Mouse (Mus musculus) liver, adult 2 months (tissue): ENCODE data around the gene Sclt1. TPM values are rescaled to one million over a fixed set of nuclear protein-coding genes. Genes with fewer than 3 reads are reported as not detected.

ENCODE experiments used
- DNase-seq: peaks from one replicate; pipeline ENCODE4 v3.0.0-alpha.2; 2011; ENCODE audit warnings: low read depth, low spot score; ENCODE audit errors: extremely low read depth
- H3K27ac ChIP-seq: fragments of 200-500 bp; replicated peaks from 2 replicates; pipeline ENCODE4 v1.5.1; 2012; ENCODE audit warnings: low read depth, mild to moderate bottlenecking, control low read depth, inconsistent platforms, low read length; ENCODE audit not compliant: insufficient read depth
- H3K27me3 ChIP-seq: fragments of 200-500 bp; 2 replicates; pipeline ENCODE4 v1.6.1; 2012; ENCODE audit warnings: mild to moderate bottlenecking, moderate library complexity, low read length, inconsistent platforms; ENCODE audit not compliant: control insufficient read depth, insufficient read depth
- H3K36me3 ChIP-seq: fragments of 200-500 bp; 2 replicates; pipeline ENCODE4 v1.6.1; 2012; ENCODE audit warnings: low read length, inconsistent platforms; ENCODE audit not compliant: control insufficient read depth, insufficient read depth
- H3K4me1 ChIP-seq: fragments of 200-500 bp; 2 replicates; pipeline ENCODE4 v1.6.1; 2011; ENCODE audit warnings: low read length; ENCODE audit not compliant: control insufficient read depth, insufficient read depth
- H3K4me3 ChIP-seq: fragments of 200-500 bp; 2 replicates; pipeline ENCODE4 v1.5.1; 2011; ENCODE audit warnings: low read depth, mild to moderate bottlenecking, control low read depth, low read length, moderate library complexity; ENCODE audit not compliant: insufficient read depth
- H3K79me2 ChIP-seq: fragments of 200-500 bp; 2 replicates; pipeline ENCODE4 v1.6.1; 2012; ENCODE audit warnings: inconsistent platforms, mild to moderate bottlenecking, low read length, moderate library complexity; ENCODE audit not compliant: control insufficient read depth, insufficient read depth
- H3K9ac ChIP-seq: fragments of 200-500 bp; 2 replicates; pipeline ENCODE4 v1.6.1; 2012; ENCODE audit warnings: low read depth, mild to moderate bottlenecking, control low read depth, inconsistent platforms, low read length
- CTCF ChIP-seq: fragments of 200-500 bp; IDR thresholded peaks from 2 replicates; pipeline ENCODE4 v1.5.1; 2011; ENCODE audit warnings: low read depth, low read length, control low read depth
- POLR2A ChIP-seq: fragments of 200-500 bp; IDR thresholded peaks from 2 replicates; pipeline ENCODE4 v1.6.1; 2011; ENCODE audit warnings: low read length, control low read depth; ENCODE audit not compliant: insufficient read depth; ENCODE audit errors: extremely low read depth
- WGBS: fragments of 180-500 bp; shearing (Covaris S2); methylation state at CpG from one replicate; pipeline ENCODE4 v1.1.7; 2018; 5-methylcytosine and 5-hydroxymethylcytosine counted together
- polyA plus RNA-seq: library from polyadenylated mRNA; depleted of rRNA; stranded (reverse); fragments of >200 nt; gene quantifications from 2 replicates; pipeline ENCODE4 v1.2.3, GENCODE M21; 2012
- total RNA-seq: library from RNA; depleted of rRNA; stranded (reverse); fragments of >200 nt; gene quantifications from 2 replicates; pipeline ENCODE4 v1.2.3, GENCODE M21; 2014

Gene Sclt1
- total and polyA plus RNA-seq, 2 experiments = 3.0 to 7.9 TPM

DNA sequence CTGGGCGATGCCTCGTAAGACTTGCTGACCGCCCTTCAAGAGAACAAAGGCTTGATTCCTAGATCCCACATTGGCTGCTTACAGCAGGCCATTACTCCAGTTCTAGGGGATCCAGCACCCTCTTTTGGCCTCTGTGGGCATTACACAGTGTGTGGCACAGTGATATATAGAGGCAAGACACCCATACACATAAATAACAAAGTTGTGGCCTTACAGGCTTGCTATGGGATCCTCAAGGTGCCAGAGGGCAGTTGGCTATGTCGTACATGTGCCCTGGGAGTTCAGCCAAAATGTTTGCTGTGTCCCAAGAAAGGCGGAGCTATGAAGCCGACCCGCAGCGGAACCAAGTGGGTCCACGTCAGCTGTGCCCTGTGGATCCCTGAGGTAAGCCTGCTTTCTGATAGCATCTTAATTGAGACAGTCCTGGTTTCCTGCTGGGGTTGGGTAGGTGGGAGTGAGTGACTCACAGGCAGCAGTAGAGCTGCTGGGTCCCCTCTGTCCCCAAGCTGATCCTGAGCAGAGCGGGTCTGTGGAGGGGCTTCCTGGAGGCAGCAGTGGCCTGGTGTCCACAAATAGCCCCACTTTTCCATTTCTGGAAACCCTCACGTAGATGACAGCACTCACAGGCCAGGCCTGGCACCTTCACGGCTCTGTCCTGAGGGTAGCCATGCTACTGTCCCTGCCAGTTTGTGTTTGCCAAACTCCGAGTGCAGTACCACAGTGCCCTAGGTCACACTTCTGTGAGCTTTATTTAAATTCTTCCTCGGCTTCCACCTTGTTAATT is 142.3 kb downstream of the Sclt1 start:
- DNase-seq = peak; percentile 86
- Histone ChIP-seq H3K27me3 (no peaks in the 10 kb centered on the region), H3K36me3 (peaks cover 31% of the 10 kb centered on the region), H3K9ac (peak overlapping the region; percentile 33), H3K79me2 (peaks cover 22% of the 10 kb centered on the region; the same call in 1 of the 2 replicates), H3K4me1 (peaks cover 16% of the 10 kb centered on the region), H3K27ac (peak overlapping the region; percentile 82), H3K4me3 (no peak overlapping the region)
- peak; percentile 46 for TF ChIP-seq CTCF
- no peak for TF ChIP-seq POLR2A
- 41% methylated on average over 14 of the region's 14 CpGs for WGBS

DNA sequence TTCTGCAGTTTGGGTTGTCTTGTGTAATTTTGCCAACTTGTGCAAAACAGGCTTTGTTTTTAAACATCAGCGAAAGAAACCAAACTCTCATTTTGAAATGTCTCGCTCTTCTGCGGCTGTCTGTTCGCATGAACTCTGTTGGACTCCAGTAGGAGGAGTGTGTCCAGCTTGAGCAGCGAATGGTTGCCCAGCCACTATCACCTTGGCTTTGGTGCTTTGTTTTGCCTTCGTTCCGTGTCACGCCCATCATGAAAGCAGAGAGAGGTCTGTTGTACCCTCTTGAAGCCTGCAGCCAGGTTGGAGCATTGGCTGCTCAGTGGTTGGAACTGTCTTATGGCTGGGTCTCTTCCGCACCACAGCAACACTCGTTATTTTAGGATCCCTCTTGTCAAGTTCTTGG is 143.1 kb downstream of the Sclt1 start:
- Histone ChIP-seq H3K9ac (no peak overlapping the region), H3K36me3 (peaks cover 25% of the 10 kb centered on the region), H3K4me1 (peaks cover 20% of the 10 kb centered on the region), H3K27me3 (no peaks in the 10 kb centered on the region), H3K27ac (no peak overlapping the region), H3K4me3 (no peak overlapping the region), H3K79me2 (peaks cover 23% of the 10 kb centered on the region; the same call in 1 of the 2 replicates)
- TF ChIP-seq CTCF (no peak), POLR2A (no peak)
- DNase-seq = peak; percentile 61
- WGBS = 72% methylated on average over 10 of the region's 10 CpGs

DNA sequence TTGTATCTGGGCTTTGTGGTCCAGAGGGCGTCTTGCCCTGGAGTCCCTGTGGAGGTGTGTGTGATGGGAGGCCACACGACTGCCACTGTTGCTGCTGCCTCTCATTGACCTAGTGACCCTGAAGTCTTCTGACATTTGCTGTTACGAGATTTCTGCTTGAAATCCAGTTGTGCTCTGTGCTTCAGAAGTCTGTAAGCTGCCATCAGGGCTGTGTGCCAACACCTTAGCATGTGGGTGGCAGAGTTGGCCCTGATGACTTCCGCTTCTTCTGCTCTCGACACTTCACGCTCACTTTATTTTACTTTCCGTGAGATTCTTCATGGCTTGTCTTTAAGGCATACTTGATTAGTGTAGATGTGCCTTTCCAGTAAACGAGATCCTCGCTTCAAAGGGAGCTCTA is 143.9 kb downstream of the Sclt1 start:
- TF ChIP-seq CTCF (no peak), POLR2A (no peak)
- peaks cover 26% of the 10 kb centered on the region for H3K36me3 ChIP-seq

DNA sequence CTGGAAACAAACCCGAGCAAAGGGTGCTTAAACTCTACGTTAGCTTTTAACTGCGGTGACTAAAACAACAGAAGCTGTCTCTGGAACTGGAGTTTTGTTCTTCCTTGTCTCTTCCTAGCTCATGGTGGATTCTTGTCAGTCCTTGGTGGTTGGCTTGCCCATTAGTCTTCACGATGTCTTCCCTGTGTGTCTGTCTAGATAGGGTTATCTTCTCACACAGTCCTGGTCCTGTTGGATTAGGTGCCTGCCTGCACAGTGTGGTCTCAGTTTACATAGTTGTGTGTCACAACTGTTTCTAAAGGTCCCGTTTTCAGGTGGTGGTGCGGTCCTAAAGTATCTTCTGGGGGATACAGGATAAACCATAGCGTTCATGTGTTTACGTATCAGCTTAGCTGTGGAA is 145.3 kb downstream of the Sclt1 start:
- TF ChIP-seq CTCF (no peak), POLR2A (no peak)
- H3K4me3 ChIP-seq = no peak overlapping the region
- H3K79me2 ChIP-seq = peaks cover 25% of the 10 kb centered on the region; the same call in 1 of the 2 replicates
- peaks cover 23% of the 10 kb centered on the region for H3K4me1 ChIP-seq
- H3K27ac ChIP-seq = no peak overlapping the region
- H3K9ac ChIP-seq = no peak overlapping the region
- no peaks in the 10 kb centered on the region for H3K27me3 ChIP-seq
- H3K36me3 ChIP-seq = peaks cover 26% of the 10 kb centered on the region
- WGBS = 97% methylated on average over 8 of the region's 8 CpGs
- DNase-seq = no peak

More for the DNA sequence above, 143.9 kb downstream of the Sclt1 start:
- peaks cover 23% of the 10 kb centered on the region; the same call in 1 of the 2 replicates for H3K79me2 ChIP-seq
- peaks cover 23% of the 10 kb centered on the region for H3K4me1 ChIP-seq
- H3K4me3 ChIP-seq = no peak overlapping the region
- no peak overlapping the region for H3K27ac ChIP-seq
- no peak overlapping the region for H3K9ac ChIP-seq
- no peaks in the 10 kb centered on the region for H3K27me3 ChIP-seq
- peak; percentile 43 for DNase-seq
- WGBS = 72% methylated on average over 9 of the region's 9 CpGs

DNA sequence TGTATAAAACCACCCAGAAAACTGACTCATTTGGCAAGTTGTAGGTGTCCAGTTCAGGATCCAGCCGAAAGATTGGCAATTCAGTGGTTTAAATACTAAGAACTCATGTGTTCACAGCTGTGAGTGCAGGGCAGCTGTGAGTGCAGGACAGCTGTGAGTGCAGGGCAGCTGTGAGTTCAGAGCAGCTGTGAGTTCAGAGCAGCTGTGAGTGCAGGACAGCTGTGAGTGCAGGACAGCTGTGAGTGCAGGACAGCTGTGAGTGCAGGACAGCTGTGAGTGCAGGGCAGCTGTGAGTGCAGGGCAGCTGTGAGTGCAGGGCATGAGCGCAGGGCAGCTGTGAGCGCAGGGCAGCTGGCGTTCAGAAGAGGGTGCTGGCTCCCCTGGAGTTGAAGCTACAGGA is 147.3 kb downstream of the Sclt1 start:
- Histone ChIP-seq H3K36me3 (peaks cover 22% of the 10 kb centered on the region), H3K27me3 (no peaks in the 10 kb centered on the region), H3K27ac (peak overlapping the region; percentile 32), H3K4me3 (no peak overlapping the region), H3K4me1 (peaks cover 33% of the 10 kb centered on the region), H3K79me2 (peaks cover 25% of the 10 kb centered on the region; the same call in 1 of the 2 replicates), H3K9ac (peak overlapping the region; percentile 15; the same call in 1 of the 2 replicates)
- no peak for DNase-seq
- TF ChIP-seq POLR2A (no peak), CTCF (no peak)
- 73% methylated on average over 4 of the region's 4 CpGs for WGBS
